Mouse (Mus musculus) bone marrow, adult 2 months (tissue): ENCODE data around the gene Hectd2.

Experiments
- CTCF ChIP-seq: fragments of 200-500 bp; IDR thresholded peaks from 2 replicates; pipeline ENCODE4 v1.5.1; 2011; ENCODE audit warnings: low read length, control low read depth; ENCODE audit not compliant: control insufficient read depth, insufficient read depth
- POLR2A ChIP-seq: fragments of 200-500 bp; IDR thresholded peaks from 2 replicates; pipeline ENCODE4 v1.6.1; 2011; ENCODE audit warnings: low read depth, mild to moderate bottlenecking, control low read depth, low read length, borderline replicate concordance; ENCODE audit not compliant: control insufficient read depth

DNA sequence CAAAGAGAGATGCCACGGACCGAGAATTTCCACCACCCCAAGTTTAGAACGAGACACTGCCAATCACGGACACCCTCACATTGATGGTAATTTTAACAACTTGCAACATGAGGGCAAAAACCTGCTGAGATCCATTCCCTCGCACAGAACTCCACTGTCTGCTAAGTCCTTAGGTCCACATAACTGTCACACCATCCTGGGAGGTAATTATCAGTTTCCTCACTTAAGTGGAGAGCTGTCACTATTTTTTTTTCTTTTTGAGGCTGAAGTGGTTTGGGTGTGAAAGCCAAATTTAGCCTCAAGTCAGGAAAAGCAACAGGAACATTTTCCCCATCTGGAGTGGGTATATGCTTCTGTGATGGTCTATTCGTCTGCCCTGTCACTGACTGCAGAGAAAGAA is 110.0 kb downstream of the Hectd2 start:
- no peak for TF ChIP-seq CTCF
- no peak for TF ChIP-seq POLR2A
